Mouse (Mus musculus) olfactory bulb, adult 2 months (tissue): ENCODE measurements around the gene Crebbp.

Source experiments
- CTCF ChIP-seq: fragments of 200-500 bp; IDR thresholded peaks from 2 replicates; pipeline ENCODE4 v1.5.1; 2012; ENCODE audit warnings: low read depth, mild to moderate bottlenecking, low read length, moderate library complexity; ENCODE audit not compliant: insufficient read depth
- POLR2A ChIP-seq: fragments of 200-500 bp; IDR thresholded peaks from 2 replicates; pipeline ENCODE4 v1.6.1; 2012; ENCODE audit warnings: mild to moderate bottlenecking, low read depth, low read length, moderate library complexity; ENCODE audit not compliant: insufficient read depth

- TF ChIP-seq CTCF = no peak
- TF ChIP-seq POLR2A = no peak
Measured at GRCm38 (mm10) chr16:4160246-4160897, 53.4 kb downstream of the Crebbp start.
